Mouse (Mus musculus): ENCODE results near the gene Eif2b3. TPM values are rescaled to one million over a fixed set of nuclear protein-coding genes. Genes with fewer than 3 reads are reported as not detected.

Eif2b3 gene
- polyA plus RNA-seq, 1 experiment from 2014 or later: 49.6 TPM

DNA sequence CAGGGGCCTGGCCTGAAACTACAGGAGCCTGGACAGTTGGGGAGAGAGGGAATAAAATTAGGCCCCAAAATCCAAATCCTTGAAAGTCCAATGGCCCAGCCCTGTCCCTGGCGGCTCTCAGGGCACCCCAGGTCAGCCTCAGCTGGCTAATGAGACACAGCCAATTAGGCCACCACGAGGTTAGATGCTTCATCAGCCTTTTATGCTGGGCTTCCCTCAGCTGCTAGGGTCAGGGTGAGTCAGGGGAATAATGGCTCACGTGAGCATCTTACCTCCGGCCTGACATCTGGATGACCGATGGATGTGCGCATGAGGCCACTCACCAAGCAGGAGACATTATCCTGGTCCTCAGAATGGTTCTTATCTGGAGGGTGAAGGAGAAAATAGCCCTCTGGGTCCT, 111.6 kb downstream of the Eif2b3 start:
- no peak for ATAC-seq (replicated peaks; ENCODE audit: low FRiP score)
- H3K27ac ChIP-seq: no peak overlapping the region
- H3K9ac ChIP-seq: no peak overlapping the region
- WGBS: 73% methylated on average over 6 of the region's 6 CpGs
- peaks cover 18% of the 10 kb centered on the region; the same call in 1 of the 2 replicates for H3K36me3 ChIP-seq
- H3K9me3 ChIP-seq (replicated peaks): no peaks in the 10 kb centered on the region
- H3K4me1 ChIP-seq: peaks cover 31% of the 10 kb centered on the region
- peaks cover 22% of the 10 kb centered on the region for H3K27me3 ChIP-seq
- no peak overlapping the region for H3K4me2 ChIP-seq
- H3K4me3 ChIP-seq (replicated peaks): no peak overlapping the region

GRCm38 (mm10) chr4:117131198-117131597, 112.0 kb downstream of the Eif2b3 start:
- Histone ChIP-seq H3K9ac (no peak overlapping the region), H3K4me3 (replicated peaks) (no peak overlapping the region), H3K4me2 (no peak overlapping the region), H3K27me3 (peaks cover 22% of the 10 kb centered on the region), H3K9me3 (replicated peaks) (no peaks in the 10 kb centered on the region), H3K36me3 (peaks cover 18% of the 10 kb centered on the region; the same call in 1 of the 2 replicates), H3K27ac (no peak overlapping the region), H3K4me1 (peaks cover 27% of the 10 kb centered on the region)
- 87% methylated on average over 6 of the region's 6 CpGs for WGBS
- no peak for ATAC-seq (replicated peaks; ENCODE audit: low FRiP score)

GRCm38 (mm10) chr4:117131890-117132793, 112.9 kb downstream of the Eif2b3 start:
- 42% methylated on average over 7 of the region's 7 CpGs for WGBS
- H3K9ac ChIP-seq: no peak overlapping the region
- H3K4me2 ChIP-seq: peak overlapping the region; percentile 99
- peak overlapping the region; percentile 79 for H3K4me3 ChIP-seq (replicated peaks)
- no peak for ATAC-seq (replicated peaks; ENCODE audit: low FRiP score)
- peaks cover 22% of the 10 kb centered on the region for H3K27me3 ChIP-seq
- no peak overlapping the region for H3K27ac ChIP-seq
- H3K9me3 ChIP-seq (replicated peaks): no peaks in the 10 kb centered on the region
- H3K36me3 ChIP-seq: peaks cover 18% of the 10 kb centered on the region; the same call in 1 of the 2 replicates
- H3K4me1 ChIP-seq: peaks cover 21% of the 10 kb centered on the region

GRCm38 (mm10) chr4:117132794-117133143, 113.6 kb downstream of the Eif2b3 start:
- H3K4me1 ChIP-seq: peaks cover 21% of the 10 kb centered on the region

GRCm38 (mm10) chr4:117133366-117133796, 114.2 kb downstream of the Eif2b3 start:
- Histone ChIP-seq H3K27me3 (peaks cover 22% of the 10 kb centered on the region), H3K4me2 (peak overlapping the region; percentile 99), H3K4me1 (peaks cover 21% of the 10 kb centered on the region), H3K4me3 (replicated peaks) (peak overlapping the region; percentile 79), H3K36me3 (peaks cover 11% of the 10 kb centered on the region; the same call in 1 of the 2 replicates), H3K9me3 (replicated peaks) (no peaks in the 10 kb centered on the region), H3K27ac (no peak overlapping the region), H3K9ac (peak overlapping the region; percentile 88)
- under 1% methylated on average over 42 of the region's 42 CpGs for WGBS
- ATAC-seq (replicated peaks; ENCODE audit: low FRiP score): peak; percentile 38

More at GRCm38 (mm10) chr4:117132794-117133143, 113.6 kb downstream of the Eif2b3 start:
- ATAC-seq (replicated peaks; ENCODE audit: low FRiP score): no peak
- Histone ChIP-seq H3K27ac (no peak overlapping the region), H3K9me3 (replicated peaks) (no peaks in the 10 kb centered on the region), H3K9ac (peak overlapping the region; percentile 88), H3K4me3 (replicated peaks) (peak overlapping the region; percentile 79), H3K27me3 (peaks cover 22% of the 10 kb centered on the region), H3K36me3 (peaks cover 17% of the 10 kb centered on the region; the same call in 1 of the 2 replicates), H3K4me2 (peak overlapping the region; percentile 99)
- 25% methylated on average over 11 of the region's 11 CpGs for WGBS

GRCm38 (mm10) chr4:117133817-117134600, 114.8 kb downstream of the Eif2b3 start, which contains the start of gene Plk3:
TSS of gene Plk3 (minus strand) at chr4:117133963.
- Histone ChIP-seq H3K4me1 (peaks cover 24% of the 10 kb centered on the region), H3K4me2 (peak within 1 kb of the TSS; percentile 99), H3K9ac (peak within 1 kb of the TSS; percentile 88), H3K9me3 (replicated peaks) (no peaks in the 10 kb centered on the region), H3K27ac (no peak within 1 kb of the TSS), H3K4me3 (replicated peaks) (peak within 1 kb of the TSS; percentile 79), H3K36me3 (peaks cover 6% of the 10 kb centered on the region; the same call in 1 of the 2 replicates), H3K27me3 (peaks cover 22% of the 10 kb centered on the region)
- WGBS: 3% methylated on average over 43 of the region's 48 CpGs
- ATAC-seq (replicated peaks; ENCODE audit: low FRiP score): peak; percentile 93

DNA sequence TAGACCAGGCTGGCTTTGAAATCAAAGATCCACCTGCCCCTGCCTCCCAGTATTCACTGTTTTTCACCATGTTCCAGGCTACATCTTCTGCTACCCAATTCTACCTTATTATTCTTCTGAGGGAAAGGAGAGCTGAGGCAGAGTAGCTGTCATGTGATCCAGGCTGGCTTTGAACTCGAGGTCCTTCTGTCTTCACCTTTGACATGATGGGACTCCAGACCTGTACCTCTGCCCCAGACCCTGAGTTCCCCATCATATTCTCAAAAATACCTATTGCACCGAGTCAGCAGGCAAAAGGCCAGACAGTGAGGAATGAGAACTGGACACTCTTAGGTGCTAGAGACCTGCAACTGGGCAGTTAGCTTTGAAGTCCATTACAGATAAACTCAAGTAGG, 115.4 kb downstream of the Eif2b3 start:
- Histone ChIP-seq H3K27ac (no peak overlapping the region), H3K27me3 (peaks cover 22% of the 10 kb centered on the region), H3K4me1 (peaks cover 26% of the 10 kb centered on the region), H3K36me3 (peaks cover 3% of the 10 kb centered on the region; the same call in 1 of the 2 replicates), H3K9me3 (replicated peaks) (no peaks in the 10 kb centered on the region), H3K4me3 (replicated peaks) (no peak overlapping the region), H3K4me2 (peak overlapping the region; percentile 99), H3K9ac (no peak overlapping the region)
- WGBS: 39% methylated on average over 2 of the region's 2 CpGs
- ATAC-seq (replicated peaks; ENCODE audit: low FRiP score): no peak

DNA sequence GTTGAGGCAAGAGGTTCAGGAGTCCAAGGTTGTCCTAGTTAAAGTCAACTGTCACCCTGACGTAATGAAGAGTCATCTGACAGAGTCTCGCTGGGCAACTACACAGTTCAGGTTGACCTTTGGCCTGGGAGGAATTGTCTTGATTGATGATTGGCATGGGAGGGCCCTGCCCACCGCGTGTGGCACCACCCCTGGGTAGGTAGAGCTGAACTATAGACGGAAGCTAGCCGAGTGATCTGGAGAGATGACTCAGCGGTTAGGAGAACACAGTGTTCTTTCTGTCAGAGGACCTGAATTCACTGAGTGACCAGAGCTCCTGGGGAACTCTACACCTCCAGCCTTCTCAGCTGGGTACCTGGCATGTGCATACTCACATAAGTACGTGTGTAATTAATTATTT, 116.8 kb downstream of the Eif2b3 start:
- Histone ChIP-seq H3K27me3 (peaks cover 22% of the 10 kb centered on the region), H3K36me3 (peaks cover 3% of the 10 kb centered on the region; the same call in 1 of the 2 replicates), H3K9me3 (replicated peaks) (no peaks in the 10 kb centered on the region), H3K4me3 (replicated peaks) (no peak overlapping the region), H3K9ac (no peak overlapping the region), H3K4me1 (peaks cover 26% of the 10 kb centered on the region), H3K27ac (no peak overlapping the region), H3K4me2 (no peak overlapping the region)
- no peak; the same call in 1 of the 2 replicates for ATAC-seq (replicated peaks; ENCODE audit: low FRiP score)
- 32% methylated on average over 8 of the region's 8 CpGs for WGBS

Other genes with a start within 250 kb of the Eif2b3 start
- gene Toe1, start 211.8 kb upstream of the Eif2b3 start, polyA plus RNA-seq (2015; fragmentation: Nextera tagmentation; extraction: Ambion mirVana): 38.1 and 39.8 TPM in 2 replicates
- 18.9 and 19.1 TPM in 2 replicates for gene Mutyh, start 211.7 kb upstream of the Eif2b3 start, polyA plus RNA-seq (2015; fragmentation: Nextera tagmentation; extraction: Ambion mirVana)
- 1.1 and 1.6 TPM in 2 replicates for gene Hpdl, start 197.7 kb upstream of the Eif2b3 start, polyA plus RNA-seq (2015; fragmentation: Nextera tagmentation; extraction: Ambion mirVana)
- 1.7 TPM in 2 replicates for gene Zswim5, start 142.0 kb upstream of the Eif2b3 start, polyA plus RNA-seq (2015; fragmentation: Nextera tagmentation; extraction: Ambion mirVana)
- gene Urod, start 25.0 kb upstream of the Eif2b3 start, polyA plus RNA-seq (2015; fragmentation: Nextera tagmentation; extraction: Ambion mirVana): 102 and 111 TPM in 2 replicates
- gene Hectd3, start 24.1 kb upstream of the Eif2b3 start, polyA plus RNA-seq (2015; fragmentation: Nextera tagmentation; extraction: Ambion mirVana): 9.0 and 10.2 TPM in 2 replicates
- 7.6 and 10.2 TPM in 2 replicates for gene Ptch2, start 76.7 kb downstream of the Eif2b3 start, polyA plus RNA-seq (2015; fragmentation: Nextera tagmentation; extraction: Ambion mirVana)
- gene Btbd19, start 106.3 kb downstream of the Eif2b3 start, polyA plus RNA-seq (2015; fragmentation: Nextera tagmentation; extraction: Ambion mirVana): 5.2 and 6.6 TPM in 2 replicates
- gene Tctex1d4, start 107.4 kb downstream of the Eif2b3 start, polyA plus RNA-seq (2015; fragmentation: Nextera tagmentation; extraction: Ambion mirVana): not detected in 2 replicates
- gene Plk3, start 114.6 kb downstream of the Eif2b3 start, polyA plus RNA-seq (2015; fragmentation: Nextera tagmentation; extraction: Ambion mirVana): 2.9 and 3.5 TPM in 2 replicates
- gene Rps8, start 136.8 kb downstream of the Eif2b3 start, polyA plus RNA-seq (2015; fragmentation: Nextera tagmentation; extraction: Ambion mirVana): 1,027 and 1,077 TPM in 2 replicates
- 75.6 and 76.0 TPM in 2 replicates for gene Kif2c, start 163.2 kb downstream of the Eif2b3 start, polyA plus RNA-seq (2015; fragmentation: Nextera tagmentation; extraction: Ambion mirVana)
- gene Tmem53, start 232.5 kb downstream of the Eif2b3 start, polyA plus RNA-seq (2015; fragmentation: Nextera tagmentation; extraction: Ambion mirVana): 14.9 and 16.5 TPM in 2 replicates
- 0.12 and 0.38 TPM in 2 replicates for gene Armh1, start 232.7 kb downstream of the Eif2b3 start, polyA plus RNA-seq (2015; fragmentation: Nextera tagmentation; extraction: Ambion mirVana)

Data from kidney, embryonic 15.5 days (tissue).